8 mouse cellular contexts compared by ENCODE assay signal in genomic region chr19:10040866-10041387, GRCm38 (mm10). TPM values are rescaled to one million over a fixed set of nuclear protein-coding genes. Genes with fewer than 3 reads are reported as not detected.
DNase-seq lines count a peak whose midpoint lies in the region; ATAC-seq and TF ChIP-seq lines count a peak whose summit lies in the region.

No protein-coding gene starts in this region.

- H3K9ac ChIP-seq in heart, embryonic 15.5 days: peak overlapping the region; percentile 85
- H3K9ac ChIP-seq in forebrain, embryonic 14.5 days (ENCODE audit: low read length): peak overlapping the region; percentile 76
- H3K9ac ChIP-seq in liver, postnatal 0 days (replicated peaks): peak overlapping the region; percentile 65

- H3K27me3 ChIP-seq in heart, embryonic 15.5 days: no peaks in the 10 kb centered on the region
- no peaks in the 10 kb centered on the region for H3K27me3 ChIP-seq in forebrain, embryonic 14.5 days (replicated peaks; ENCODE audit: control insufficient read depth, insufficient read depth, low read length)
- no peaks in the 10 kb centered on the region for H3K27me3 ChIP-seq in liver, postnatal 0 days (ENCODE audit: insufficient read depth, low read length)

- H3K4me3 ChIP-seq in heart, embryonic 15.5 days: peak overlapping the region; percentile 84
- H3K4me3 ChIP-seq in forebrain, embryonic 14.5 days (ENCODE audit: low read depth, low read length): peak overlapping the region; percentile 66
- peak overlapping the region; percentile 60 for H3K4me3 ChIP-seq in liver, postnatal 0 days (ENCODE audit: low read depth, low read length)

- no peak for TF ChIP-seq EP300 in liver, postnatal 0 days (IDR thresholded peaks at IDR 0.05; ENCODE audit: low read depth)

- H3K4me1 ChIP-seq in heart, embryonic 15.5 days (replicated peaks): peaks cover 78% of the 10 kb centered on the region
- H3K4me1 ChIP-seq in forebrain, embryonic 14.5 days (ENCODE audit: control insufficient read depth, insufficient read depth, low read length): peaks cover 7% of the 10 kb centered on the region; the same call in 1 of the 2 replicates
- peaks cover 30% of the 10 kb centered on the region for H3K4me1 ChIP-seq in liver, postnatal 0 days (ENCODE audit: insufficient read depth)

- no peaks in the 10 kb centered on the region for H3K9me3 ChIP-seq in heart, embryonic 15.5 days (replicated peaks)
- H3K9me3 ChIP-seq in forebrain, embryonic 14.5 days (replicated peaks; ENCODE audit: control insufficient read depth, low read length): no peaks in the 10 kb centered on the region
- no peaks in the 10 kb centered on the region for H3K9me3 ChIP-seq in liver, postnatal 0 days (ENCODE audit: low read length)

- DNase-seq in heart, postnatal 14 days: no peak
- peak; percentile 83 for DNase-seq in cerebellum, adult 11-12 months
- no peak for DNase-seq in forebrain, embryonic 14.5 days (ENCODE audit: low spot score)
- DNase-seq in liver, postnatal 0 days: no peak
- DNase-seq in adrenal gland, postnatal 4 days (ENCODE audit: low spot score in 2 of 2): no peak
- no peak for DNase-seq in thymus, postnatal 0 days (ENCODE audit: low spot score)

- no peak for TF ChIP-seq CTCF in liver, postnatal 0 days (IDR thresholded peaks at IDR 0.05; ENCODE audit: low read depth)

- 11% methylated on average over 17 of the region's 20 CpGs for WGBS in heart, embryonic 15.5 days
- WGBS in forebrain, embryonic 14.5 days: 8% methylated on average over 20 of the region's 20 CpGs
- 13% methylated on average over 18 of the region's 20 CpGs for WGBS in liver, postnatal 0 days (ENCODE audit: insufficient replicate concordance)

- ATAC-seq in heart, embryonic 15.5 days (replicated peaks; ENCODE audit: insufficient number of reproducible peaks, insufficient read depth, low FRiP score, low read depth): no peak
- peak; percentile 63 for ATAC-seq in forebrain, embryonic 14.5 days
- no peak for ATAC-seq in liver, postnatal 0 days
- ATAC-seq in monocyte, adult 5-6 weeks (replicated peaks; ENCODE audit: insufficient number of reproducible peaks, low FRiP score, low TSS enrichment, poor library complexity, severe bottlenecking): no peak

- intact Hi-C loops in heart, postnatal 14 days (cut with DNase I): loop anchor here (2.0 to 5.0 kb wide), 2 partner anchors 60 to 156 kb away; partner anchors contain the start of gene Fads2

- peak overlapping the region; percentile 88 for H3K4me2 ChIP-seq in heart, embryonic 15.5 days
- peak overlapping the region; percentile 97 for H3K4me2 ChIP-seq in forebrain, embryonic 14.5 days (ENCODE audit: low read length)
- H3K4me2 ChIP-seq in liver, postnatal 0 days (ENCODE audit: low read depth, low read length): peak overlapping the region; percentile 96

- peak overlapping the region; percentile 90 for H3K27ac ChIP-seq in heart, embryonic 15.5 days
- H3K27ac ChIP-seq in forebrain, embryonic 14.5 days (ENCODE audit: low read depth, low read length): no peak overlapping the region
- H3K27ac ChIP-seq in liver, postnatal 0 days (ENCODE audit: low read depth): no peak overlapping the region

- no peaks in the 10 kb centered on the region for H3K36me3 ChIP-seq in heart, embryonic 15.5 days
- H3K36me3 ChIP-seq in forebrain, embryonic 14.5 days (ENCODE audit: control insufficient read depth, insufficient read depth, low read length): no peaks in the 10 kb centered on the region
- peaks cover 7% of the 10 kb centered on the region; the same call in 1 of the 2 replicates for H3K36me3 ChIP-seq in liver, postnatal 0 days (replicated peaks; ENCODE audit: insufficient read depth, low read length)

RNA-seq across cellular contexts. Expression of gene Fads3, which starts 0.4 kb away (rescaled TPM):
- polyA plus RNA-seq in heart, embryonic 15.5 days (2015; fragmentation: Nextera tagmentation; extraction: Ambion mirVana): 39.4 and 43.9 TPM in 2 replicates
- 10 to 100 TPM; 33.0 to 36.3 TPM for total RNA-seq in heart, postnatal 14 days (2021)
- polyA plus RNA-seq in forebrain, embryonic 14.5 days (2014; fragmentation: Nextera tagmentation; extraction: Ambion mirVana): 9.6 and 12.5 TPM in 2 replicates
- polyA plus RNA-seq in liver, postnatal 0 days (2015; fragmentation: Nextera tagmentation; extraction: Ambion mirVana): 1.7 and 2.0 TPM in 2 replicates
- total RNA-seq in monocyte, adult 5-6 weeks (2017): 1.1 TPM in 1 of 3 replicates, not detected in the others
- total RNA-seq in adrenal gland, postnatal 4 days (2021): 10 to 100 TPM; 12.2 to 19.3 TPM
- polyA plus RNA-seq in thymus, postnatal 0 days (2015; fragmentation: Nextera tagmentation; extraction: Ambion mirVana): 1.2 and 1.6 TPM in 2 replicates

RNA-seq across cellular contexts. Expression of gene Rab3il1, which starts 39.5 kb away (rescaled TPM):
- polyA plus RNA-seq in heart, embryonic 15.5 days (2015; fragmentation: Nextera tagmentation; extraction: Ambion mirVana): 21.8 and 30.0 TPM in 2 replicates
- total RNA-seq in heart, postnatal 14 days (2021): 1 to 10 TPM; 9.7 to 9.9 TPM
- 20.6 and 21.5 TPM in 2 replicates for polyA plus RNA-seq in forebrain, embryonic 14.5 days (2014; fragmentation: Nextera tagmentation; extraction: Ambion mirVana)
- polyA plus RNA-seq in liver, postnatal 0 days (2015; fragmentation: Nextera tagmentation; extraction: Ambion mirVana): 74.9 and 80.9 TPM in 2 replicates
- 0.39 to 3.0 TPM in 2 of 3 replicates, not detected in the other for total RNA-seq in monocyte, adult 5-6 weeks (2017)
- 10 to 100 TPM; 21.8 to 23.9 TPM for total RNA-seq in adrenal gland, postnatal 4 days (2021)
- 12.6 and 13.3 TPM in 2 replicates for polyA plus RNA-seq in thymus, postnatal 0 days (2015; fragmentation: Nextera tagmentation; extraction: Ambion mirVana)

RNA-seq across cellular contexts. Expression of gene Best1, which starts 39.5 kb away (rescaled TPM):
- polyA plus RNA-seq in heart, embryonic 15.5 days (2015; fragmentation: Nextera tagmentation; extraction: Ambion mirVana): 0.19 and 0.25 TPM in 2 replicates
- under 1 TPM; 0.17 to 0.29 TPM for total RNA-seq in heart, postnatal 14 days (2021)
- polyA plus RNA-seq in forebrain, embryonic 14.5 days (2014; fragmentation: Nextera tagmentation; extraction: Ambion mirVana): 1.1 and 1.4 TPM in 2 replicates
- polyA plus RNA-seq in liver, postnatal 0 days (2015; fragmentation: Nextera tagmentation; extraction: Ambion mirVana): 0.08 and 0.13 TPM in 2 replicates
- total RNA-seq in monocyte, adult 5-6 weeks (2017): 0.21 TPM in 1 of 3 replicates, not detected in the others
- 1 to 10 TPM in 1 of 2 experiments, under 1 TPM in 1; 0.71 to 2.2 TPM for total RNA-seq in adrenal gland, postnatal 4 days (2021)
- 0.39 and 0.54 TPM in 2 replicates for polyA plus RNA-seq in thymus, postnatal 0 days (2015; fragmentation: Nextera tagmentation; extraction: Ambion mirVana)
